Mouse (Mus musculus): ENCODE measurements around the gene Myocd.

- TF ChIP-seq CTCF (IDR thresholded peaks at IDR 0.05) (no peak), EP300 (IDR thresholded peaks at IDR 0.05) (no peak)
Observed at GRCm38 (mm10) chr11:65135251-65135739, 134.5 kb downstream of the Myocd start.
